Mouse (Mus musculus) C2C12 (cell line): ENCODE results near the gene Sptssa. TPM values are rescaled to one million over a fixed set of nuclear protein-coding genes. Genes with fewer than 3 reads are reported as not detected.

Experiments
- H3K27me3 ChIP-seq: one replicate; pipeline ENCODE4 v1.6.1; 2011; ENCODE audit not compliant: control insufficient read depth, insufficient read depth, insufficient read length
- H3K36me3 ChIP-seq: one replicate; pipeline ENCODE4 v1.6.1; 2011; ENCODE audit not compliant: control insufficient read depth, insufficient read depth
- H3K4me3 ChIP-seq: one replicate; pipeline ENCODE4 v1.5.1; 2011; ENCODE audit warnings: mild to moderate bottlenecking, control low read depth; ENCODE audit not compliant: poor library complexity, insufficient read depth, severe bottlenecking
- H3K79me2 ChIP-seq: one replicate; pipeline ENCODE4 v1.6.1; 2011; ENCODE audit not compliant: control insufficient read depth, insufficient read depth
- H3K79me3 ChIP-seq: one replicate; pipeline ENCODE4 v1.6.1; 2011; ENCODE audit warnings: low read depth, control low read depth
- H3ac ChIP-seq: one replicate; pipeline ENCODE3; 2011; ENCODE audit warnings: low read depth; ENCODE audit not compliant: control insufficient read depth, insufficient read length
- CEBPB ChIP-seq: IDR thresholded peaks from one replicate; pipeline ENCODE4 v1.6.1; 2011; ENCODE audit warnings: low read depth, mild to moderate bottlenecking, control low read depth, moderate library complexity
- CTCF ChIP-seq: IDR thresholded peaks from one replicate; pipeline ENCODE4 v1.5.1; 2011; ENCODE audit not compliant: control insufficient read depth, insufficient read depth, insufficient read length
- FOSL1 ChIP-seq: IDR thresholded peaks from one replicate; pipeline ENCODE4 v1.8.0; 2011; ENCODE audit warnings: mild to moderate bottlenecking, low read length; ENCODE audit not compliant: poor library complexity, insufficient read depth, severe bottlenecking
- MAX ChIP-seq: IDR thresholded peaks from one replicate; pipeline ENCODE4 v1.6.1; 2011; ENCODE audit warnings: mild to moderate bottlenecking, control low read depth
- MYOD1 ChIP-seq: IDR thresholded peaks from one replicate; pipeline ENCODE4 v1.6.1; 2011; ENCODE audit warnings: low read depth; ENCODE audit not compliant: control insufficient read depth, insufficient read length
- MYOG ChIP-seq: IDR thresholded peaks from one replicate; pipeline ENCODE4 v1.6.1; 2011; ENCODE audit not compliant: control insufficient read depth, insufficient read length; ENCODE audit errors: extremely low read depth
- USF1 ChIP-seq: IDR thresholded peaks from one replicate; pipeline ENCODE4 v1.6.1; 2011; ENCODE audit warnings: low read depth, mild to moderate bottlenecking, control low read depth, moderate library complexity
- microRNA-seq: library from miRNA; unstranded; fragments of <30 nt; microRNA quantifications from one replicate; pipeline ENCODE4, GENCODE M21; 2019; ENCODE audit warnings: borderline microRNAs expressed
- polyA plus RNA-seq: library from polyadenylated mRNA; unstranded; fragments of >200 nt; fragmentation: generic; extraction: Trizol; gene quantifications from one replicate; pipeline ENCODE4 v1.2.1, GENCODE M21; 2012; ENCODE audit warnings: missing spikeins

Sptssa gene
- polyA plus RNA-seq, 1 experiment, result 35.3 TPM

GRCm38 (mm10) chr12:54603542-54604167, 52.7 kb downstream of the Sptssa start:
- no peaks in the 10 kb centered on the region for H3K36me3 ChIP-seq
- no peak overlapping the region for H3K4me3 ChIP-seq
- H3K79me3 ChIP-seq, result no peaks in the 10 kb centered on the region
- H3K27me3 ChIP-seq, result no peaks in the 10 kb centered on the region
- TF ChIP-seq CTCF, result no peak
- no peak for TF ChIP-seq MAX
- TF ChIP-seq USF1, result no peak
- TF ChIP-seq MYOG, result no peak
- no peak for TF ChIP-seq FOSL1
- TF ChIP-seq CEBPB, result no peak
- TF ChIP-seq MYOD1, result no peak
- no peaks in the 10 kb centered on the region for H3K79me2 ChIP-seq
- H3ac ChIP-seq, result no peak overlapping the region

- no peaks in the 10 kb centered on the region for H3K36me3 ChIP-seq
- TF ChIP-seq FOSL1, result no peak
- TF ChIP-seq MYOG, result no peak
- TF ChIP-seq CTCF, result no peak
- no peak for TF ChIP-seq CEBPB
- no peaks in the 10 kb centered on the region for H3K79me2 ChIP-seq
Observed at GRCm38 (mm10) chr12:54600482-54600881, 55.9 kb downstream of the Sptssa start.

GRCm38 (mm10) chr12:54598358-54598757, 58.0 kb downstream of the Sptssa start:
- TF ChIP-seq CTCF (no peak), MYOG (no peak), FOSL1 (no peak), CEBPB (no peak), MYOD1 (no peak), MAX (no peak), USF1 (no peak)
- Histone ChIP-seq H3K4me3 (no peak overlapping the region), H3K27me3 (no peaks in the 10 kb centered on the region), H3K79me3 (no peaks in the 10 kb centered on the region), H3ac (no peak overlapping the region), H3K79me2 (no peaks in the 10 kb centered on the region), H3K36me3 (no peaks in the 10 kb centered on the region)

More at GRCm38 (mm10) chr12:54600482-54600881, 55.9 kb downstream of the Sptssa start:
- Histone ChIP-seq H3ac (no peak overlapping the region), H3K27me3 (no peaks in the 10 kb centered on the region), H3K79me3 (no peaks in the 10 kb centered on the region), H3K4me3 (no peak overlapping the region)

GRCm38 (mm10) chr12:54596715-54597114, 59.7 kb downstream of the Sptssa start:
- no peak overlapping the region for H3ac ChIP-seq
- no peaks in the 10 kb centered on the region for H3K79me2 ChIP-seq
- no peak overlapping the region for H3K4me3 ChIP-seq
- H3K27me3 ChIP-seq, result no peaks in the 10 kb centered on the region
- no peaks in the 10 kb centered on the region for H3K36me3 ChIP-seq
- H3K79me3 ChIP-seq, result no peaks in the 10 kb centered on the region
- no peak for TF ChIP-seq MYOD1
- TF ChIP-seq CEBPB, result no peak
- TF ChIP-seq MAX, result no peak
- TF ChIP-seq MYOG, result no peak
- TF ChIP-seq USF1, result no peak
- TF ChIP-seq FOSL1, result no peak
- no peak for TF ChIP-seq CTCF

Small RNA genes within 50 kb of the gene (microRNA-seq; reads per million reads assigned to microRNA genes)
- not detected for gene Mir1892

Other genes starting within 250 kb of the Sptssa start
- 38.8 TPM for gene Eapp, start 39.3 kb upstream of the Sptssa start, polyA plus RNA-seq
- 33.6 TPM for gene Snx6, start 139.1 kb upstream of the Sptssa start, polyA plus RNA-seq
- gene Cfl2, start 206.3 kb upstream of the Sptssa start, polyA plus RNA-seq, result 56.5 TPM